Mouse (Mus musculus) adrenal gland, postnatal 10 days (tissue): ENCODE measurements around the gene Maml3. TPM values are rescaled to one million over a fixed set of nuclear protein-coding genes. Genes with fewer than 3 reads are reported as not detected.

Experiments
- DNase-seq: peaks from one replicate; pipeline ENCODE4 v3.0.0; 2021; ENCODE audit warnings: mixed read lengths
- total RNA-seq, 2 experiments: library from RNA; stranded (reverse); gene quantifications; 2 replicates each; pipeline ENCODE4 v1.2.3; 2021

The Maml3 gene
- total RNA-seq, 2 experiments from 2014 or later: 8.3 to 10.9 TPM

DNA sequence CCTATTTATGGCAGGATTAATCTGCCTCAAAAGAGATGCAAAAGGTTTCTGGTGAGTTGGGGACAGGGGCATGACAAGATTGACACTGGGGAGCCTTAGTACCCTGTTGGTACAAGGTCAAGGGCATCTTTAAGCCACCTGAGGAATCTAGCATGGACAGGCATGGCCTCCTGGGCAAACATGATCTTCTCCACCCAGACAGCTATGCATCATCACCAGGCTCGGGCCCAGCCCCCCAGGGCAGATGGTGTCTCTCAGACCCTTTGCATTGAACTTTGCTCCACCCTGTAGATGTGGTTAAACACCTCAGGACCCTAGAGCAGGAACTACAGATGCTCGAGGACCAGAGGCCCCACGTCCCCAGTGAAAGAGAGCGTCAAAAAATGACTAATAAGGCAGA, 444.8 kb downstream of the Maml3 start, which contains the start of gene Mgst2:
Mgst2 (plus strand) TSS at position 301 of the 400 bp plus-strand sequence.
- DNase-seq: no peak

DNA sequence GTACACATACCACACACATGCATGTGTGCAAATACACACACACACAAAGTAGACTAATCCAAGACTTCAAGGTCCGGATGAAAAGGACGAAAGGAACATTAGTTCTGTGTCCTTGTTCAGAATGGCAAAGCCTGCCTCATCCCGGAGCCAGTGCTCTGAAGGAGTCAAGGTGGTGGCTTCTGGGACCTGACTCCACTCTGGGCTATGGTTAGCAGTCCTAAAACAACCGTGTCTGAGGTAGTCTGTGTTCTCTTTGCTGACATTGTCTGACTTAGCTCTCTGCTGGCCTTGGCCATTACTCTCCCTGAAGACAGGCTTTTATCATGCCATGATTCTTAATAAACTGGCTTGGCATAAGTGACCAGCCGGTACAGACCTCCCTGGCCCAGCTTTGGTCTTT, 445.5 kb downstream of the Maml3 start:
- peak; percentile 18 for DNase-seq

DNA sequence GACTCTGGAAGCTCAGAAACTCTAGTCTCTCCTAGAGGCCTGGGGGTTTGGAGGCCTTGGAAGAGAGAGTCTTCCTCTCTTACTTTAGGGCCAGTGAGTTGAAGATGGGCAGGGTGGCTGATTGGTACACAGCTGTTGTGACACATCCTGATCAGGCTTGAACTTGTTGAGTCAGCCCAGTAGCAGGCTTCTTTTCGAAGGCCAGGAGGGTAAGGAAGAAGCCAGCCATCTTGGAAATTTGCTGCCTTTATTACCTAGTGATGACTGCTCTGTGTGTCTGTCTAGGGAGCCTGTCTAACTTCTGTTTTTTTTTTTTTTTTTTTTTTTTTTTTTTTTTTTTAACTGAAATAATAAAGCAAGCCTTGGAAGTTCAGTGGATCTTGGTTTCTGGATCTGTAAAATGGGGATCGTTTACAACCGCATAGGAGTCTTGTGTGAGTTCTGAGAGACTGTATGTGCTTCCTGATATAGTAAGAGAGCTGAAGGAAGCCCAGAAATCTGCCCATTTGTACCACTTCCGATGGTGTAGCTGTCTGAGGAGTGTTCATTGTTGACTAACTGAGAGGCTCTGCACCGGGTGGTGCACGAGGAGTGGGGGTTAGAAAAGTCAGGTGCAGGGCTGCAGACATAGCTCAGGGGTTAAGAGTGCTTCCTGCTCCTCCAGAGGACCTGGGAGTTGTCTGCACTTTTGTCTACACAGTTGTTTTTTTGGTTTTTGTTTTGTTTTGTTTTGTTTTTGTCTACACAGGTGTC, 450.4 kb downstream of the Maml3 start:
- no peak for DNase-seq

DNA sequence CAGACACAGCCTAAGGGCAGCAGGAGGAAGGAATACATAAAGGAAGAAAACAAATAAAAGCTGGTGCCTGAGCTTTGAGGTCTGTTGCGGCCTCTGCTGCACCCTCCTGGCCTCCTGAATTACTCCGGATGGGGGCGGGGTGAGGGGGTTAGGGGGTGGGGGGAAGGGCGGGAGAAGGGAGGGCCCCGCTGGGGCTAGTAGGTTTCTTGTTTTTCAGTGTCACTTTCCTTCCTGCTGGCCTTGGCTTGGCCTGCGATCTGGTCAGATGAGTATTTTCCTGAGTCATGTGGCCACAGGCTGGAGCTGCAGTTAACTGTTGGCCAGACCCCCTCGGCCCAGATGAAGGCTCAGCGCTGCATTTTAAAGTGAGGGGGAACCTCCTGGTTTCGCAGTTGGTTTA, 452.2 kb downstream of the Maml3 start:
- peak; percentile 67 for DNase-seq

DNA sequence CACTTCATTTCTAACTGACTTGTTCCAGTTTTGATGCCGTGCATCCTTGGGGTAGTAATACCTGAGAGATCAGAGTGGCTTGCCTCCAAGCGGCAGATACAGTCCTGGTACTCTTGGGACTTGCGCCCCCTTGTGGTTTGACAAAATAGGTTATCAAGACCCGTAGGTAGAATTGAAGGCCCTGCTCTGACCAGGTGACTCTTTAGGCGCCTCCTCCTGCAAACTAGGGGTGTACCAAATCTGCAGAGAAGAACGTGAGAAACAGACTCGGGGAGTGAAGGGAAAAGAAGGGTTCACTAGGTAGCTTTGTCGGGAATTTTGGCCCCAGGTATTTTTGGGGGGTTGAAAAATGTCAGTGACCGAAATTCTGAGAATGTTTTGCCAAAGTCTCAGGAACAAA, 452.6 kb downstream of the Maml3 start:
- DNase-seq: peak; percentile 89

DNA sequence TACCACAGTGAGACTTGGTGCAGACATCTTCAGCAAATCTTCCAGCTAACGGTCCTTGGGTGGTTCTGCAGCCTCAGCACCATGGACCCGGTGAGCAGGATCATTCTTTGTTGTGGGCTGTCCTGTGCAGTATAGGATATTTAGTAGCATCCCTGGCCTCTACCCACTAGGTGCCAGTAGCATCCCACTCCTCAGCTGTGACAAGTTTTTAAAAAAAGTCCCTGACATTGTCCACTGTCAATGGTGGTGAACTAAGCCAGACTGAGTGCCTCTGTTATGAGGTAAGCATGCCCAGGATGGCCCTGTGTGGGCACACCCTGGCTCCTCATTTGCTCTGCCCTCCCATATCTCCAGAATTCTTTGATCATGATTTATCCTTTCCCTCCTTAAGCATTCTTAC, 453.7 kb downstream of the Maml3 start:
- DNase-seq: no peak

DNA sequence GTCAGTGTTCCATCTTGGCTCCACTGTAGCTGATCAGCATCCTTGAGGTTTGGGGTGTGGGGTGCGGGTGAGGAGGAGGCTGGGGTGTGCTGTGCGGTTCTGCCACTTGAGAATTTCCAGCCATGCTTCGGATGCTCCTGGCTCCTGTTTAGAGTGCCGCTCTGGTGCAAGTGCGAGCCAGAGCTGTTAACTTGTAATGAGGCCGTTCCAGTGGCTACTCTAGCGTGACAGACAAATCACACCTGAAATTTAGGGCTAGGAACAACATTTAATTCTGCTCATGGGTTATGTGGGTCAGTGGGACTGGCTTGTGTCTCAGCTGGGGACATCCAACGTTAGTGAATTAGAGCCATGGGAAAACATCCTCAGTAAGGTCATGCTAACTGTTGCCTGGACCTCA, 454.9 kb downstream of the Maml3 start:
- no peak for DNase-seq

DNA sequence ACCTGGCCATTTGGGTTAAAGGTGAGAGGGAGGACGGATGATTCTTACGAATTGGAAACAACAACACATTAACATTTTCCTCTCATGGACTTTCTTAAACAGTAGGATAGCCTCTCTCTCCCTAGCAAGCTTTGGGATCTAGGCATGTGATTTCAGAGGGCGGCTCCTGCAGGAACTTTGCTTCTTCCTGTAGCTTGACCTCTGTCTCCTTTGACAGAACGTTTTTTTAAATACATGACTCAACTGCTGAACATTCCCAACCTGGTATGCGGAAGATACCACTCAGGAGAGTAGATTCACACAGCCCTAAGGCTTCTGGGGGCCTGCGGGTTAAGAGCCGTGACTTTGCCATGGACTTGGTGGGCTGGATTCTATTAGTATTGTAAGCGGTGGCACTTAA, 455.4 kb downstream of the Maml3 start:
- no peak for DNase-seq

DNA sequence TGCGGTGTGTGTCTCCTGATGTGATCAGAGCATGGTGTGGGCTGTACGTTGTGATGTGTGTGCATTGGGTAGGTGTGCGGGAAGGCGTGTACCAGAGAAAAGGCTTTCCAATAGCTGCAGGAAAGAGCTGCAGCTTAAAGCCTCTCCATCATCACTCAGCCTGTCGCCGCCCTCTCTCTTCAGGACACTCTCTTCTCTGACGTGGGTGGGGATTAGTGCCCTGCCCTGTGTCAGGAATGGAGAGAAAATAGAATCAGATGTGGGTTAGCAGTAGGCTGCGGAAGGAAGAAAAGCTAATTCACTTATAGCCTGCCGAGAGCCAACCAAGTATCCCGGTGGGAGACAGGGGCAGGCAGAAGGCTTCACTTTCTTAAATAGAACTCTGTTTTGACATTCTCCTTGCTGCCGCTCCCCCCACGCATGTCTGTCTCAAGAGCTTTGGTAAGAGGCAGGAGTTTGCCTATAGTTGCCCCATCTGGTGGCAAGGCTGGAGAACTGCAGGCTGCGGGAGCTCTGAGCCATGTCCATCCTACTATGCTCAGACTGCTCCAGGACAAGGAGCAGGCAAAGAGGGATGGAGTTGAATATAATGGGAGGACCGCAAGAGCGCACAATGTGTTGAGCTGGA, 456.7 kb downstream of the Maml3 start:
- peak; percentile 85 for DNase-seq

DNA sequence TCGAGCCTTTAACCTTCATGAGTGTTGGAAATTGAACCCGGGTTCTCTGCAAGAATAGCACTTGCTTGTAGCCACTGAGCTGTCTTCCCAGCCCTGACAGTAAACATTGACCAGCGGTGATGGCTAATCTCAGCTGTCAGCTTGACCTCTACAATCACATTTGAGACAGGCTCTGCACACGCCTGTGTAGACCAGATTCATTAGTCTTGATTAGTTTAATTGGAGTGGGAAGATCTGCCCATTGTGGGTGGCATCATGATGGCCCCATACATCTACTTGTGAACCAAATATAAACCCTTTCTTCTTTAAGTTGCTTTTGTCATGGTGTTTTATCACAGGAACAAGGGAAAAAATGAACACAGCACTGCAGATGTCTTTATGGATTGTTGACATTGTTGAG, 457.5 kb downstream of the Maml3 start:
- DNase-seq: no peak

DNA sequence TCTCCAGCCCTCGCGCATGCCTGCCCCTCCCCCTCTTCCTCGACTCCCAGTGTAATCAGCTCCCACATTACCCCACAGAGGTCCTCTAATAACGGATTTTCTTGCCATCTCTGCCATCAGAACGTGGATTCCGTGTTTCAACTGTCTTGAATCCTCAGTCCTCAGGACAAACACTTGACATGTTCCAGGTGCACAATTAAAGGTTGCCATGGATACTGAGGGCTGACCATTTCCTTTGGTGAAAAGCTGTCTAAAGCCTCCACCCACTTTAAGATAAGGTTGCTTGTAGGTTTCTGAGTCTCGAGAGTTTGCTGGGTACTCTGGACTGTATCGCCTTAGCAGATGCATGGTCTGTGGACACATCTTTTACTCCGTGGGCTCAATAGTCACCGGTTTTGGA, 458.6 kb downstream of the Maml3 start:
- DNase-seq: no peak

DNA sequence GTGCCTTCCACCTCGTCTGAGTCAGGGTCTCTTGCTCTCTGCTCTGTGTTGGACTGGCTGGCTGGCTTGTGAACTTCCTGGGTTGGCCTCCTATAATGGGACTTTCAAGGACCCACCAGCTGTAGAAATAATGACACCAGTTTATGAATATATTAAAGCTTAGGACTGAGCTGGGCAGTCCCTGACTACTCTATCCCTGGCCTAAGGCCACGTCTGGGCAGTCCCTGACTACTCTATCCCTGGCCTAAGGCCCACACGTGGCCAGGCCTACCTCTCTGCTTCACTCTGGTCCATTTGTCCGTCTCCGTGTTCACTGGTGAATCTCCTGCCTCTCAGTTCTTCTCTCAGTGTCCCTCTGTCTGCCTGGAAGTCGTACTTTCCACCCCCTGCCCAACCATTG, 459.4 kb downstream of the Maml3 start:
- no peak for DNase-seq

DNA sequence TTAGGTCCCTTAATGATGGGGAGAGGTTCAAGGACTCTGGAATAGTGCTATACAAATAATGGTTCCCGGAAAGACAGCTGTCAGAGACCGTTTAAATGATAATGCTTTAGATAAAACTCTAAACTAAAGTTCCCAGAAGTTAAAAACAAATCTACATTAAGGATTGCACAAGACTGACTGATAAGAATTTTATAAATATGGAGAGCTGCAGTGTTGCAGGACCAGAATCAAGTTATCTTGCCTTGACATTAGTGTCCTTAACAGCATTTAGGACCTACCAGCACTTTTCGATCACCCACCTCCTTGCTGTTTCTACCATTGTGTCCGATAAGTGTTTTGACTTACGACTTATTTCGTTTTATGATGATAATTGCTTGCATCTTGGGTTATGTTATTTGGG, 466.6 kb downstream of the Maml3 start:
- DNase-seq: no peak

DNA sequence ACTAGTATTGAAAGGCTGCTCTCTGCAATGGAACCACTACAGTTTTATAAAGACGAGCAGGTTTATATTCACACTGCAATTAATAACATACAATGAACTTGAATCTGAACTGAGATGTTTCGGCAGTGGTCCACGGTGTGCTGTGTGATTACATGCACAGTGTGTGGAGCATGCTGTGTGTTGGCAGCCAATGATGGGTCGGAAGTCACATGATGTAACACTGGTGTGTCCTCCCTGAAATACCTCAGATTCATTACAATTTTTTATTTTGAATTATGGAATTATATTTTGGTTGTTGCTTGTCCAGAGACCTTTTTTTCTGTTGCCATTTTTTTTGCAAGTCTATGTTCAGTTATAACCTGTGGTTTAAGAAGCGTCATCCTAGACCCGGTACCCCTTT, 467.6 kb downstream of the Maml3 start:
- DNase-seq: no peak

DNA sequence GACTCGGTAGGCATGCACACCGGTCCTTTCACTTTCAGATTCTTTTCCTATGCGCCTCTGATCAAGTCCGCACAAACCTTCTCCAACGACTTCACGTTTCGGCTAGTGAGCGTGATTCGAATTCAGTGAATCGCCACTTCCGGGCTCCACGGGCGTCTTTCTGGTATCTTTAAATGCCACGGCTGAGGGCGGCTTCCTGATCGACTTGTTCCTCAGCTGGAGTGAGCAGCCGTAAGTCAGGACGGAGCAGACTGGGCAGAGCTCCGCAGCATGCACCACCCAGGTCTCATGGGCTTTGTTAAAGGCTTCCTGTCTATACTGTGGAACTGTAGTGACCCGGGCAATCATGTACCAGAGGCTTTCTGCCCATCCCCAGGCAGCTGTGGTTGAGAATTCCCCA, 468.2 kb downstream of the Maml3 start:
- no peak for DNase-seq

DNA sequence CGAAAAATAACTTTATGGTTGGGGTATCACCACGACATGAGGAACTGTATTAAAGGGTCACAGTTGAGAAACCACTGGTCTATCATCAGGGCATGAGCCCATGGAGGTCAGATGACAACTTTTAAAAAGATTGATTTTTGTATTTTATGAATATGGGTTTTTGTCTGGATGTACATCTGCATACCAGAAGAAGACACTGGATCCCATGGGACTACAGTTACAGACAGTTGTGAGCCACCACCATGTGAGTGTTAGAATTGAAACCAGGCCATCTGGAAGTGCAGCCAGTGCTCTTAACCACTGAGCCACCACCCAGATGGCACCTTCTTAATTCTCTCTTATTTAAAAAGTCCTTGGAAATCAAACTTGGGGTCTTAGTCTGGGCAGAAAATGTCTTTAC, 468.9 kb downstream of the Maml3 start:
- DNase-seq: no peak

Other genes starting within 250 kb of the Maml3 start
- 10 to 100 TPM; 25.9 to 42.2 TPM for gene Foxo1, start 163.3 kb upstream of the Maml3 start, total RNA-seq